Mouse (Mus musculus): ENCODE measurements around the gene Mctp1. TPM values are rescaled to one million over a fixed set of nuclear protein-coding genes. Genes with fewer than 3 reads are reported as not detected.
A peak's percentile ranks its signal among the peaks of the same experiment; 100 is the strongest.

The Mctp1 gene
- polyA plus RNA-seq, 1 experiment from 2014 or later = 0.33 TPM

GRCm38 (mm10) chr13:76523170-76523569 is 138.8 kb downstream of the Mctp1 start:
- H3K27ac ChIP-seq = no peak overlapping the region
- TF ChIP-seq CTCF (IDR thresholded peaks at IDR 0.05; ENCODE audit: low read depth) = no peak
- H3K9me3 ChIP-seq (replicated peaks; ENCODE audit: low read length) = no peaks in the 10 kb centered on the region
- ATAC-seq (replicated peaks; ENCODE audit: low FRiP score, low read depth) (no peak), DNase-seq (ENCODE audit: low spot score) (no peak)
- 72% methylated on average over 1 of the region's 1 CpGs for WGBS
- no peaks in the 10 kb centered on the region for H3K36me3 ChIP-seq (ENCODE audit: insufficient read depth, low read length)
- H3K9ac ChIP-seq (ENCODE audit: low read depth, low read length) = no peak overlapping the region
- no peak overlapping the region for H3K4me2 ChIP-seq (ENCODE audit: low read length)
- no peaks in the 10 kb centered on the region for H3K27me3 ChIP-seq (ENCODE audit: insufficient read depth, low read length)
- H3K4me3 ChIP-seq (replicated peaks; ENCODE audit: low read depth, low read length) = no peak overlapping the region
- no peaks in the 10 kb centered on the region for H3K4me1 ChIP-seq (replicated peaks; ENCODE audit: insufficient read depth, low read length)

GRCm38 (mm10) chr13:76527326-76527725 is 143.0 kb downstream of the Mctp1 start:
- Histone ChIP-seq H3K9ac (ENCODE audit: low read depth, low read length) (no peak overlapping the region), H3K36me3 (ENCODE audit: insufficient read depth, low read length) (no peaks in the 10 kb centered on the region), H3K27me3 (ENCODE audit: insufficient read depth, low read length) (no peaks in the 10 kb centered on the region), H3K4me1 (replicated peaks; ENCODE audit: insufficient read depth, low read length) (no peaks in the 10 kb centered on the region), H3K4me2 (ENCODE audit: low read length) (no peak overlapping the region), H3K4me3 (replicated peaks; ENCODE audit: low read depth, low read length) (no peak overlapping the region), H3K27ac (no peak overlapping the region), H3K9me3 (replicated peaks; ENCODE audit: low read length) (no peaks in the 10 kb centered on the region)
- no peak for DNase-seq (ENCODE audit: low spot score)
- ATAC-seq (replicated peaks; ENCODE audit: low FRiP score, low read depth) = no peak
- TF ChIP-seq CTCF (IDR thresholded peaks at IDR 0.05; ENCODE audit: low read depth) = no peak

GRCm38 (mm10) chr13:76527751-76528150 is 143.4 kb downstream of the Mctp1 start:
- no peak for TF ChIP-seq CTCF (IDR thresholded peaks at IDR 0.05; ENCODE audit: low read depth)
- WGBS = 25% methylated on average over 1 of the region's 1 CpGs
- H3K27ac ChIP-seq = no peak overlapping the region

GRCm38 (mm10) chr13:76529915-76530314 is 145.6 kb downstream of the Mctp1 start:
- DNase-seq (ENCODE audit: low spot score) = no peak
- Histone ChIP-seq H3K27me3 (ENCODE audit: insufficient read depth, low read length) (no peaks in the 10 kb centered on the region), H3K9ac (ENCODE audit: low read depth, low read length) (no peak overlapping the region), H3K4me1 (replicated peaks; ENCODE audit: insufficient read depth, low read length) (no peaks in the 10 kb centered on the region), H3K4me2 (ENCODE audit: low read length) (no peak overlapping the region), H3K9me3 (replicated peaks; ENCODE audit: low read length) (no peaks in the 10 kb centered on the region), H3K27ac (no peak overlapping the region), H3K36me3 (ENCODE audit: insufficient read depth, low read length) (no peaks in the 10 kb centered on the region), H3K4me3 (replicated peaks; ENCODE audit: low read depth, low read length) (no peak overlapping the region)
- TF ChIP-seq CTCF (IDR thresholded peaks at IDR 0.05; ENCODE audit: low read depth) = no peak
- ATAC-seq (replicated peaks; ENCODE audit: low FRiP score, low read depth) = no peak
- WGBS = 86% methylated on average over 2 of the region's 2 CpGs

More at GRCm38 (mm10) chr13:76527751-76528150, 143.4 kb downstream of the Mctp1 start:
- Histone ChIP-seq H3K4me3 (replicated peaks; ENCODE audit: low read depth, low read length) (no peak overlapping the region), H3K4me1 (replicated peaks; ENCODE audit: insufficient read depth, low read length) (no peaks in the 10 kb centered on the region), H3K4me2 (ENCODE audit: low read length) (no peak overlapping the region), H3K36me3 (ENCODE audit: insufficient read depth, low read length) (no peaks in the 10 kb centered on the region), H3K9ac (ENCODE audit: low read depth, low read length) (no peak overlapping the region), H3K9me3 (replicated peaks; ENCODE audit: low read length) (no peaks in the 10 kb centered on the region), H3K27me3 (ENCODE audit: insufficient read depth, low read length) (no peaks in the 10 kb centered on the region)
- DNase-seq (ENCODE audit: low spot score) = no peak
- no peak for ATAC-seq (replicated peaks; ENCODE audit: low FRiP score, low read depth)

- H3K27ac ChIP-seq = no peak overlapping the region
- no peak for TF ChIP-seq CTCF (IDR thresholded peaks at IDR 0.05; ENCODE audit: low read depth)
- no peaks in the 10 kb centered on the region for H3K27me3 ChIP-seq (ENCODE audit: insufficient read depth, low read length)
- no peak overlapping the region for H3K4me2 ChIP-seq (ENCODE audit: low read length)
- ATAC-seq (replicated peaks; ENCODE audit: low FRiP score, low read depth) = peak; percentile 10; the same call in 1 of the 2 replicates
- no peak for DNase-seq (ENCODE audit: low spot score)
- no peak overlapping the region for H3K4me3 ChIP-seq (replicated peaks; ENCODE audit: low read depth, low read length)
- H3K9ac ChIP-seq (ENCODE audit: low read depth, low read length) = no peak overlapping the region
- WGBS = 84% methylated on average over 3 of the region's 3 CpGs
- H3K4me1 ChIP-seq (replicated peaks; ENCODE audit: insufficient read depth, low read length) = no peaks in the 10 kb centered on the region
- H3K36me3 ChIP-seq (ENCODE audit: insufficient read depth, low read length) = no peaks in the 10 kb centered on the region
- no peaks in the 10 kb centered on the region for H3K9me3 ChIP-seq (replicated peaks; ENCODE audit: low read length)
Observed at GRCm38 (mm10) chr13:76530867-76531504, 146.7 kb downstream of the Mctp1 start.

GRCm38 (mm10) chr13:76547854-76548253 is 163.5 kb downstream of the Mctp1 start:
- Histone ChIP-seq H3K4me1 (replicated peaks; ENCODE audit: insufficient read depth, low read length) (no peaks in the 10 kb centered on the region), H3K4me2 (ENCODE audit: low read length) (no peak overlapping the region), H3K9ac (ENCODE audit: low read depth, low read length) (no peak overlapping the region), H3K4me3 (replicated peaks; ENCODE audit: low read depth, low read length) (no peak overlapping the region), H3K36me3 (ENCODE audit: insufficient read depth, low read length) (no peaks in the 10 kb centered on the region), H3K27me3 (ENCODE audit: insufficient read depth, low read length) (no peaks in the 10 kb centered on the region), H3K9me3 (replicated peaks; ENCODE audit: low read length) (no peaks in the 10 kb centered on the region), H3K27ac (no peak overlapping the region)
- ATAC-seq (replicated peaks; ENCODE audit: low FRiP score, low read depth) (no peak), DNase-seq (ENCODE audit: low spot score) (no peak)
- TF ChIP-seq CTCF (IDR thresholded peaks at IDR 0.05; ENCODE audit: low read depth) = no peak
- 66% methylated on average over 2 of the region's 2 CpGs for WGBS

- no peaks in the 10 kb centered on the region for H3K9me3 ChIP-seq (replicated peaks; ENCODE audit: low read length)
- H3K4me1 ChIP-seq (replicated peaks; ENCODE audit: insufficient read depth, low read length) = no peaks in the 10 kb centered on the region
- TF ChIP-seq CTCF (IDR thresholded peaks at IDR 0.05; ENCODE audit: low read depth) = no peak
- H3K27ac ChIP-seq = no peak overlapping the region
- H3K9ac ChIP-seq (ENCODE audit: low read depth, low read length) = no peak overlapping the region
- ATAC-seq (replicated peaks; ENCODE audit: low FRiP score, low read depth) = no peak
- no peaks in the 10 kb centered on the region for H3K36me3 ChIP-seq (ENCODE audit: insufficient read depth, low read length)
- no peak for DNase-seq (ENCODE audit: low spot score)
- H3K4me2 ChIP-seq (ENCODE audit: low read length) = no peak overlapping the region
- H3K4me3 ChIP-seq (replicated peaks; ENCODE audit: low read depth, low read length) = no peak overlapping the region
- no peaks in the 10 kb centered on the region for H3K27me3 ChIP-seq (ENCODE audit: insufficient read depth, low read length)
- WGBS = 68% methylated on average over 8 of the region's 8 CpGs
Observed at GRCm38 (mm10) chr13:76560918-76561317, 176.6 kb downstream of the Mctp1 start.
